Comparison of ENCODE assay signal across 29 mouse cellular contexts in the genomic region with DNA sequence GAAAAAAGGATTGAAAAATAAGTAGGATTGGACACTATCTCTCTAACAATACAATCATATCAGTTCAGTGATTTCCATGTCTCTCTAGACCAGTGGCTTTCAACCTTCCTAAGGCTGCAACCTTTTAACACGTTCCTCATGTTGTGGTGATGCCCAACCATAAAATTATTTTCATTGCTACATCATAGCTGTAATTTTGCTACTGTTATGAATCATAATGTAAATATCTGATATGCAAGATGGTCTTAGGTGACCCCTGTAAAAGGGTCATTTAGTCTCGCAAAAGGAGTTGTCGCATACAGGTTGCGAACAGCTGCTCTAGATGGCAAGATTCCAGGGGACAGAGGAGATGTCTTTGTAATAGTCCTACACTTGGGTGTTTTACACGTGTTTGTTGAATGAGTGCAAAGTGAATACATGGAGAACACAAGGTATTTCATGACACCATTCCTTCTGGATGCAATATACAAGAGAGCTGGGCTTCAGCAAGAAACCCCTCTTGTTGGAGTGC. TPM values are rescaled to one million over a fixed set of nuclear protein-coding genes. Genes with fewer than 3 reads are reported as not detected.
"Had no signal": no experiment of that assay in that cellular context is flagged by ENCODE, and none has a peak within 500 bp of the region (broad histone marks: within the 10 kb centered on the region; RNA-seq: fewer than 3 reads in every experiment).

No protein-coding gene starts in this region.

- H3K4me3 ChIP-seq: embryonic facial prominence, embryonic 10.5 days; embryonic facial prominence, embryonic 12.5 days; embryonic facial prominence, embryonic 13.5 days; embryonic facial prominence, embryonic 15.5 days; erythroblast, embryonic 14.5 days; forebrain, embryonic 10.5 days; forebrain, embryonic 12.5 days; forebrain, embryonic 13.5 days; forebrain, embryonic 15.5 days; gastrocnemius, adult 2 months; heart, adult 2 months had no signal

- H3K4me2 ChIP-seq: embryonic facial prominence, embryonic 12.5 days; embryonic facial prominence, embryonic 13.5 days; embryonic facial prominence, embryonic 15.5 days; forebrain, embryonic 12.5 days; forebrain, embryonic 13.5 days; forebrain, embryonic 15.5 days had no signal

- DNase-seq: cerebellum, adult 8-10 months; cerebellum, adult 9-10 months; cerebellum, adult 9-11 months; cerebellum, postnatal 10 days; cerebellum, postnatal 14 days; cerebellum, postnatal 25 days; cerebellum, postnatal 36 days; embryo, embryonic 11 days; forebrain, postnatal 0 days; gastrocnemius, adult 2 months; gastrocnemius, postnatal 10 days; gastrocnemius, postnatal 14 days; gastrocnemius, postnatal 25 days; gastrocnemius, postnatal 36 days; heart, adult 18-20 months; heart, adult 2 months had no signal

- H3K36me3 ChIP-seq: embryonic facial prominence, embryonic 10.5 days; embryonic facial prominence, embryonic 12.5 days; embryonic facial prominence, embryonic 13.5 days; embryonic facial prominence, embryonic 15.5 days; forebrain, embryonic 10.5 days; forebrain, embryonic 12.5 days; forebrain, embryonic 15.5 days had no signal

- H3K27ac ChIP-seq: embryonic facial prominence, embryonic 10.5 days; embryonic facial prominence, embryonic 12.5 days; embryonic facial prominence, embryonic 13.5 days; embryonic facial prominence, embryonic 15.5 days; forebrain, embryonic 10.5 days; forebrain, embryonic 12.5 days; forebrain, embryonic 13.5 days; forebrain, embryonic 15.5 days; gastrocnemius, adult 2 months; heart, adult 2 months had no signal

- H3K9me3 ChIP-seq: embryonic facial prominence, embryonic 10.5 days; embryonic facial prominence, embryonic 12.5 days; embryonic facial prominence, embryonic 13.5 days; embryonic facial prominence, embryonic 15.5 days; forebrain, embryonic 10.5 days; forebrain, embryonic 12.5 days; forebrain, embryonic 13.5 days; forebrain, embryonic 15.5 days had no signal

- ATAC-seq: forebrain, embryonic 13.5 days; forebrain, embryonic 14.5 days; forebrain, embryonic 15.5 days; forebrain, embryonic 16.5 days; forebrain, postnatal 0 days had no signal

- H3K9ac ChIP-seq: embryonic facial prominence, embryonic 12.5 days; embryonic facial prominence, embryonic 13.5 days; embryonic facial prominence, embryonic 15.5 days; forebrain, embryonic 12.5 days; forebrain, embryonic 13.5 days; forebrain, embryonic 15.5 days; forebrain, postnatal 0 days had no signal

- H3K27me3 ChIP-seq: embryonic facial prominence, embryonic 12.5 days; embryonic facial prominence, embryonic 13.5 days; embryonic facial prominence, embryonic 15.5 days; forebrain, embryonic 12.5 days; forebrain, embryonic 13.5 days; forebrain, embryonic 15.5 days had no signal

- H3K4me1 ChIP-seq: embryonic facial prominence, embryonic 10.5 days; embryonic facial prominence, embryonic 12.5 days; embryonic facial prominence, embryonic 13.5 days; embryonic facial prominence, embryonic 15.5 days; forebrain, embryonic 10.5 days; forebrain, embryonic 12.5 days; forebrain, embryonic 13.5 days; forebrain, embryonic 15.5 days had no signal

RNA-seq across cellular contexts. Expression of a gene that starts 11.6 kb away (rescaled TPM):
- polyA plus RNA-seq: embryonic facial prominence, embryonic 11.5 days; embryonic facial prominence, embryonic 12.5 days; embryonic facial prominence, embryonic 13.5 days; erythroblast, embryonic 14.5 days; forebrain, embryonic 10.5 days; forebrain, embryonic 11.5 days; forebrain, embryonic 12.5 days; forebrain, embryonic 13.5 days; forebrain, embryonic 14.5 days; forebrain, embryonic 15.5 days; forebrain, embryonic 16.5 days; forebrain, postnatal 0 days had no signal
